Mouse (Mus musculus) subcutaneous adipose tissue, adult 2 months (tissue): Measurements from ENCODE around the gene AI413582. TPM values are rescaled to one million over a fixed set of nuclear protein-coding genes. Genes with fewer than 3 reads are reported as not detected.

Experiments used
- polyA plus RNA-seq: library from polyadenylated mRNA; depleted of rRNA; stranded (reverse); fragments of >200 nt; gene quantifications from 2 replicates; pipeline ENCODE4 v1.2.3, GENCODE M21; 2012; ENCODE audit warnings: low replicate concordance; rRNA removed

The AI413582 gene
- 42.0 and 42.4 TPM in 2 replicates for polyA plus RNA-seq

GRCm38 (mm10) chr17:27565163-27565941 lies at the start of gene AI413582:
Gene AI413582 (minus strand): TSS chr17:27565756.

DNA sequence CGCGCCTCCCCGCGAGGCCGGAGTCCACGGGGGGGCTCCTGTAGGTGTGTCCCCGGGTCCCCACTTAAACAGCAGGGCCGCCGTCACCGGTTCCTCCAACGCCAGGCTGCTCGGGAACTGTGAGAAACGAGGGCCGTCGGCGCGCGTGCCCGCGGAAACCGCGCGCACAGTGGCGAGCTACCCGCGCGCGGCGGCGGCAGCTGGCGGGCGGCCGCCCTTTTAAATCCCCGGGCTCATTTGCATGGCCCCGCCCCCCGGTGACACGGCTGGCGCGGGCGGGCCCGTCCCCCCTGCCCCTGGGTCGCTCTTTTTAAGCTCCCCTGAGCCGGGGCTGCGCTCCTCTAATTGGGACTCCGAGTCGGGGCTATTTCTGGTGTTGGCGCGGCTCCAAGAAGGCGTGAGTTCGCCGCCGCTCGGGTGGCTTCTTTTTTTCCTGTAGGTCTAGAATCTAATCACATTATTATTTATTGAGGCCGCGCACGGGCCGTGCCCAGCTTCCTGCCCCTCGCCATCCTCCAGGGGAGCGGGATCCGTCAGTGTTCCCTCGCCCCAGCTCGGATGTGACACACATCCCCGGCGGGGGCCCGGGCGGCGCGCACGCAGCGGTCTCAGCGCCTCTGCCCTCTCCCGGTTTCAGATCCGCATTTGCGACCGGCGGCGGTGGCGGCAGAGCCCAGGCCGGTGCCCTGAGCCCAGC lies 9.1 kb downstream of the AI413582 start, which contains the start of gene Hmga1:
Gene Hmga1 (plus strand): TSS at position 183 of the 697 bp plus-strand sequence.

DNA sequence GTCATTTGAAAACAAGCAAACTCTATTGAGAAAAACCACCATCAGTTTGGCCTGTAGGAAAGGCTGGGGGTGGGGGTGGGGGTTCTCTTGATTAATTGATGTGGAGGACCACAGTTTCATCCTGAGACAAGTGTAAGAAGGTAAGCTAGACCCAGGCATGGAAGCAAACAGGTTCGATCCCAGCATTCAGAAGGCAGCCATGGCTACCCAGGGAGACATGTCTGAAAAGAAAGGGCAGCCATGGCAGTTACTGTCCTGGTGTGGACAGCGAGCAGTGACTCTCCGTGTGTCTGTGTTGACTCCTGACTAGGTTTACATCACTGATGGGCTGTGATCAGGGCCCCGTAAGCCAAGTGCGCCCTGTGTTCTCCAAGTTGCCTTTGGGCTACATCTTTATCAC lies 44.3 kb downstream of the AI413582 start, which contains the start of gene Grm4:
Gene Grm4 (minus strand): TSS at position 101 of the 400 bp plus-strand sequence.

Other genes starting within 250 kb of the AI413582 start
- gene Grm4, start 44.4 kb downstream of the AI413582 start, polyA plus RNA-seq: 0.21 TPM in 1 of 2 replicates, not detected in the other
- gene Hmga1, start 9.3 kb downstream of the AI413582 start, polyA plus RNA-seq: 16.0 and 39.6 TPM in 2 replicates
- 54.6 and 72.2 TPM in 2 replicates for gene Nudt3, start 57.7 kb upstream of the AI413582 start, polyA plus RNA-seq
- not detected in 2 replicates for gene RPS10-NUDT3, start 69.5 kb upstream of the AI413582 start, polyA plus RNA-seq
- gene Rps10, start 70.9 kb upstream of the AI413582 start, polyA plus RNA-seq: 736 and 1,526 TPM in 2 replicates
- gene Pacsin1, start 89.8 kb upstream of the AI413582 start, polyA plus RNA-seq: 0.19 and 0.24 TPM in 2 replicates
- gene Spdef, start 163.2 kb upstream of the AI413582 start, polyA plus RNA-seq: 1.4 TPM in 1 of 2 replicates, not detected in the other